Mouse (Mus musculus) thymus, adult 2 months (tissue): ENCODE measurements around the gene Epx. TPM values are rescaled to one million over a fixed set of nuclear protein-coding genes. Genes with fewer than 3 reads are reported as not detected.

Experiments used
- DNase-seq: peaks from one replicate; pipeline ENCODE4 v3.0.0; 2021
- H3K27ac ChIP-seq: fragments of 200-500 bp; 2 replicates; pipeline ENCODE4 v1.5.1; 2012; ENCODE audit warnings: low read length, control low read depth; ENCODE audit not compliant: control insufficient read depth, insufficient read depth
- H3K27me3 ChIP-seq: fragments of 200-500 bp; 2 replicates; pipeline ENCODE4 v1.6.1; 2012; ENCODE audit warnings: mild to moderate bottlenecking, low read length, moderate library complexity, mixed read lengths; ENCODE audit not compliant: control insufficient read depth, insufficient read depth
- H3K36me3 ChIP-seq: fragments of 200-500 bp; 2 replicates; pipeline ENCODE4 v1.6.1; 2012; ENCODE audit warnings: mild to moderate bottlenecking, low read length, moderate library complexity; ENCODE audit not compliant: control insufficient read depth, insufficient read depth
- H3K4me1 ChIP-seq: fragments of 200-500 bp; replicated peaks from 2 replicates; pipeline ENCODE4 v1.6.1; 2012; ENCODE audit warnings: low read length; ENCODE audit not compliant: control insufficient read depth, insufficient read depth
- H3K4me3 ChIP-seq: fragments of 200-500 bp; 2 replicates; pipeline ENCODE4 v1.5.1; 2012; ENCODE audit warnings: mild to moderate bottlenecking, low read length, control low read depth, moderate library complexity; ENCODE audit not compliant: control insufficient read depth, insufficient read depth
- CTCF ChIP-seq: fragments of 200-500 bp; IDR thresholded peaks from 2 replicates; pipeline ENCODE4 v1.5.1; 2012; ENCODE audit warnings: mild to moderate bottlenecking, control low read depth, low read length, moderate library complexity, borderline replicate concordance; ENCODE audit not compliant: control insufficient read depth, poor library complexity, insufficient read depth; ENCODE audit errors: extremely low read depth
- POLR2A ChIP-seq: fragments of 200-500 bp; IDR thresholded peaks from 2 replicates; pipeline ENCODE4 v1.6.1; 2012; ENCODE audit warnings: mild to moderate bottlenecking, low read length, control low read depth, moderate library complexity; ENCODE audit not compliant: control insufficient read depth, poor library complexity, insufficient read depth; ENCODE audit errors: extremely low read depth
- WGBS: fragments of 180-500 bp; shearing (Covaris S2); methylation state at CpG from one replicate; pipeline ENCODE4 v1.1.7; 2018; 5-methylcytosine and 5-hydroxymethylcytosine counted together
- polyA plus RNA-seq: library from polyadenylated mRNA; depleted of rRNA; stranded (reverse); fragments of >200 nt; gene quantifications from 2 replicates; pipeline ENCODE4 v1.2.3, GENCODE M21; 2012; rRNA removed

The Epx gene
- polyA plus RNA-seq, 1 experiment: 2.1 TPM

GRCm38 (mm10) chr11:87817443-87817773, 57.9 kb downstream of the Epx start:
- H3K27me3 ChIP-seq: no peaks in the 10 kb centered on the region
- no peak for TF ChIP-seq POLR2A
- TF ChIP-seq CTCF: no peak
- H3K4me1 ChIP-seq: peaks cover 5% of the 10 kb centered on the region; the same call in 1 of the 2 replicates
- H3K4me3 ChIP-seq: no peak overlapping the region
- 45% methylated on average over 4 of the region's 4 CpGs for WGBS
- no peak overlapping the region for H3K27ac ChIP-seq
- H3K36me3 ChIP-seq: no peaks in the 10 kb centered on the region
- no peak for DNase-seq

GRCm38 (mm10) chr11:87816707-87817442, 58.5 kb downstream of the Epx start:
- no peak overlapping the region for H3K4me3 ChIP-seq
- DNase-seq: peak; percentile 49
- peak; percentile 74; the same call in 1 of the 2 replicates for TF ChIP-seq CTCF
- no peak for TF ChIP-seq POLR2A
- 9% methylated on average over 31 of the region's 31 CpGs for WGBS
- H3K36me3 ChIP-seq: no peaks in the 10 kb centered on the region
- H3K27me3 ChIP-seq: no peaks in the 10 kb centered on the region
- H3K27ac ChIP-seq: no peak overlapping the region
- H3K4me1 ChIP-seq: peaks cover 5% of the 10 kb centered on the region; the same call in 1 of the 2 replicates

- WGBS: 77% methylated on average over 8 of the region's 8 CpGs
- H3K27ac ChIP-seq: no peak overlapping the region
- no peak for DNase-seq
- TF ChIP-seq CTCF: no peak
- no peak for TF ChIP-seq POLR2A
- H3K4me3 ChIP-seq: no peak overlapping the region
- H3K27me3 ChIP-seq: no peaks in the 10 kb centered on the region
- no peaks in the 10 kb centered on the region for H3K36me3 ChIP-seq
- peaks cover 5% of the 10 kb centered on the region; the same call in 1 of the 2 replicates for H3K4me1 ChIP-seq
Observed at GRCm38 (mm10) chr11:87814831-87815230, 60.5 kb downstream of the Epx start.

Other genes with a start within 250 kb of the Epx start
- 6.6 and 9.0 TPM in 2 replicates for gene Rnf43, start 212.8 kb downstream of the Epx start, polyA plus RNA-seq
- gene Supt4a, start 138.0 kb downstream of the Epx start, polyA plus RNA-seq: 172 and 215 TPM in 2 replicates
- gene Tspoap1, start 115.0 kb downstream of the Epx start, polyA plus RNA-seq: 25.3 and 27.9 TPM in 2 replicates
- gene Mpo, start 82.0 kb downstream of the Epx start, polyA plus RNA-seq: 4.6 and 8.5 TPM in 2 replicates
- 8.0 and 10.1 TPM in 2 replicates for gene Lpo, start 47.2 kb downstream of the Epx start, polyA plus RNA-seq
- 11.8 and 12.4 TPM in 2 replicates for gene Mks1, start 22.3 kb downstream of the Epx start, polyA plus RNA-seq
- gene Olfr462, start 16.7 kb upstream of the Epx start, polyA plus RNA-seq: not detected in 2 replicates
- gene Olfr463, start 21.9 kb upstream of the Epx start, polyA plus RNA-seq: not detected in 2 replicates
- 0.27 and 0.28 TPM in 2 replicates for gene Olfr464, start 45.4 kb upstream of the Epx start, polyA plus RNA-seq
- 60.7 and 69.7 TPM in 2 replicates for gene Dynll2, start 112.0 kb upstream of the Epx start, polyA plus RNA-seq
- 247 and 358 TPM in 2 replicates for gene Srsf1, start 171.8 kb upstream of the Epx start, polyA plus RNA-seq
- gene Vezf1, start 192.7 kb upstream of the Epx start, polyA plus RNA-seq: 35.4 and 35.9 TPM in 2 replicates
- gene Cuedc1, start 222.5 kb upstream of the Epx start, polyA plus RNA-seq: 13.8 and 15.5 TPM in 2 replicates